Mouse (Mus musculus) lung, postnatal 0 days (tissue): Measurements from ENCODE around the gene Chrd. TPM values are rescaled to one million over a fixed set of nuclear protein-coding genes. Genes with fewer than 3 reads are reported as not detected.
A peak's percentile ranks its signal among the peaks of the same experiment; 100 is the strongest.

Experiments
- ATAC-seq: fragments of 200-750 bp; cut with Nextera tagmentation; 2 replicates; pipeline ENCODE4 v1.8.0; 2017; ENCODE audit warnings: moderate library complexity
- DNase-seq: peaks from one replicate; pipeline ENCODE4 v3.0.0-alpha.2; 2016; ENCODE audit warnings: low spot score
- H3K27ac ChIP-seq: fragments of 300-500 bp; sonication (generic); 2 replicates; pipeline ENCODE4 v1.5.1; 2014; ENCODE audit warnings: antibody characterized with exemption, mild to moderate bottlenecking, low read length, mixed read lengths
- H3K27me3 ChIP-seq: fragments of 300-500 bp; sonication (generic); replicated peaks from 2 replicates; pipeline ENCODE4 v1.6.1; 2014; ENCODE audit warnings: low read length, mixed read lengths; ENCODE audit not compliant: insufficient read depth
- H3K36me3 ChIP-seq: fragments of 300-500 bp; sonication (generic); 2 replicates; pipeline ENCODE4 v1.6.1; 2014; ENCODE audit warnings: low read length, mixed read lengths; ENCODE audit not compliant: insufficient read depth
- H3K4me1 ChIP-seq: fragments of 300-500 bp; sonication (generic); 2 replicates; pipeline ENCODE4 v1.6.1; 2014; ENCODE audit warnings: antibody characterized with exemption, low read depth, low read length, mixed read lengths; ENCODE audit not compliant: insufficient read depth
- H3K4me2 ChIP-seq: fragments of 300-500 bp; sonication (generic); replicated peaks from 2 replicates; pipeline ENCODE4 v1.6.1; 2014; ENCODE audit warnings: low read depth, mild to moderate bottlenecking, low read length, moderate library complexity, mixed read lengths
- H3K4me3 ChIP-seq: fragments of 300-500 bp; sonication (generic); 2 replicates; pipeline ENCODE4 v1.5.1; 2014; ENCODE audit warnings: low read depth, low read length
- H3K9ac ChIP-seq: fragments of 300-500 bp; sonication (generic); replicated peaks from 2 replicates; pipeline ENCODE4 v1.6.1; 2014; ENCODE audit warnings: low read depth, mild to moderate bottlenecking
- H3K9me3 ChIP-seq: fragments of 300-500 bp; sonication (generic); 2 replicates; pipeline ENCODE4 v1.6.1; 2016; ENCODE audit warnings: low read length, mixed read lengths
- CTCF ChIP-seq: IDR thresholded peaks from 2 replicates; pipeline ENCODE4 v1.5.1; 2016; ENCODE audit warnings: antibody characterized with exemption, mild to moderate bottlenecking
- EP300 ChIP-seq: IDR thresholded peaks from 2 replicates; pipeline ENCODE4 v1.6.1; 2016; ENCODE audit warnings: antibody characterized with exemption, mild to moderate bottlenecking, control low read depth
- WGBS: fragments of 180-500 bp; shearing (Covaris S2); extraction: QIAGEN DNeasy Blood & Tissue Kit; methylation state at CpG from one replicate; pipeline ENCODE4 v1.1.7; 2014; 5-methylcytosine and 5-hydroxymethylcytosine counted together
- polyA plus RNA-seq: library from polyadenylated mRNA; unstranded; fragments of >200 nt; fragmentation: Nextera tagmentation; extraction: Ambion mirVana; gene quantifications from 2 replicates; pipeline ENCODE4 v1.2.1, GENCODE M21; 2015

Gene Chrd
- polyA plus RNA-seq, 1 experiment from 2014 or later, result 1.7 TPM

GRCm38 (mm10) chr16:20708939-20709734, 23.8 kb upstream of the Chrd start:
- Histone ChIP-seq H3K9ac (no peak overlapping the region), H3K4me3 (no peak overlapping the region), H3K36me3 (no peaks in the 10 kb centered on the region), H3K4me1 (no peaks in the 10 kb centered on the region), H3K27me3 (no peaks in the 10 kb centered on the region), H3K4me2 (no peak overlapping the region), H3K27ac (no peak overlapping the region), H3K9me3 (no peaks in the 10 kb centered on the region)
- 76% methylated on average over 19 of the region's 19 CpGs for WGBS
- DNase-seq (no peak), ATAC-seq (peak; percentile 22; the same call in 1 of the 2 replicates)
- TF ChIP-seq EP300 (no peak), CTCF (peak; percentile 71)

GRCm38 (mm10) chr16:20710370-20710769, 22.6 kb upstream of the Chrd start:
- Histone ChIP-seq H3K4me3 (no peak overlapping the region), H3K4me1 (0 out of 2 replicates have a peak, but pooled peaks cover 3% of the 10 kb centered on the region), H3K4me2 (no peak overlapping the region), H3K9ac (no peak overlapping the region), H3K9me3 (no peaks in the 10 kb centered on the region), H3K27me3 (no peaks in the 10 kb centered on the region), H3K27ac (no peak overlapping the region), H3K36me3 (no peaks in the 10 kb centered on the region)
- DNase-seq (no peak), ATAC-seq (no peak)
- WGBS, result 90% methylated on average over 11 of the region's 11 CpGs
- TF ChIP-seq CTCF, result no peak
- TF ChIP-seq EP300, result no peak

GRCm38 (mm10) chr16:20710810-20711209, 22.1 kb upstream of the Chrd start:
- Histone ChIP-seq H3K36me3 (no peaks in the 10 kb centered on the region), H3K9me3 (no peaks in the 10 kb centered on the region), H3K9ac (no peak overlapping the region), H3K4me3 (no peak overlapping the region), H3K27me3 (no peaks in the 10 kb centered on the region), H3K4me2 (no peak overlapping the region), H3K27ac (no peak overlapping the region), H3K4me1 (0 out of 2 replicates have a peak, but pooled peaks cover 6% of the 10 kb centered on the region)
- no peak for ATAC-seq
- TF ChIP-seq CTCF (peak; percentile 31; the same call in 1 of the 2 replicates), EP300 (no peak)
- no peak for DNase-seq
- WGBS, result 73% methylated on average over 4 of the region's 4 CpGs

- H3K27me3 ChIP-seq, result no peaks in the 10 kb centered on the region
- no peak for ATAC-seq
- H3K4me1 ChIP-seq, result peaks cover 8% of the 10 kb centered on the region; the same call in 1 of the 2 replicates
- DNase-seq, result no peak
- H3K36me3 ChIP-seq, result no peaks in the 10 kb centered on the region
- H3K9me3 ChIP-seq, result no peaks in the 10 kb centered on the region
- TF ChIP-seq EP300 (no peak), CTCF (peak; percentile 6; the same call in 1 of the 2 replicates)
- no peak overlapping the region for H3K9ac ChIP-seq
- H3K4me2 ChIP-seq, result no peak overlapping the region
- WGBS, result 84% methylated on average over 9 of the region's 9 CpGs
- H3K4me3 ChIP-seq, result no peak overlapping the region
- H3K27ac ChIP-seq, result no peak overlapping the region
These were observed 20.7 kb upstream of the Chrd start for GRCm38 (mm10) chr16:20712190-20712589.

GRCm38 (mm10) chr16:20712889-20713288, 20.0 kb upstream of the Chrd start:
- no peak for ATAC-seq
- no peak for DNase-seq
- H3K36me3 ChIP-seq, result no peaks in the 10 kb centered on the region
- TF ChIP-seq EP300, result no peak
- no peak for TF ChIP-seq CTCF
- H3K27me3 ChIP-seq, result no peaks in the 10 kb centered on the region
- no peaks in the 10 kb centered on the region for H3K9me3 ChIP-seq
- H3K4me2 ChIP-seq, result no peak overlapping the region
- no peak overlapping the region for H3K9ac ChIP-seq
- no peak overlapping the region for H3K4me3 ChIP-seq
- H3K4me1 ChIP-seq, result peaks cover 8% of the 10 kb centered on the region; the same call in 1 of the 2 replicates
- 80% methylated on average over 7 of the region's 7 CpGs for WGBS
- no peak overlapping the region for H3K27ac ChIP-seq

- peaks cover 15% of the 10 kb centered on the region; the same call in 1 of the 2 replicates for H3K4me1 ChIP-seq
- TF ChIP-seq EP300 (no peak), CTCF (no peak)
- H3K27me3 ChIP-seq, result no peaks in the 10 kb centered on the region
- no peak overlapping the region for H3K4me3 ChIP-seq
- H3K4me2 ChIP-seq, result no peak overlapping the region
- no peaks in the 10 kb centered on the region for H3K36me3 ChIP-seq
- DNase-seq, result no peak
- H3K9me3 ChIP-seq, result no peaks in the 10 kb centered on the region
- no peak overlapping the region for H3K27ac ChIP-seq
- 46% methylated on average over 11 of the region's 11 CpGs for WGBS
- ATAC-seq, result no peak
- no peak overlapping the region for H3K9ac ChIP-seq
These were observed 18.4 kb upstream of the Chrd start for GRCm38 (mm10) chr16:20714307-20715080.
